Mouse (Mus musculus) gastrocnemius, adult 8-10 months (tissue): Measurements from ENCODE around the gene Pknox2. TPM values are rescaled to one million over a fixed set of nuclear protein-coding genes. Genes with fewer than 3 reads are reported as not detected.
A peak's percentile ranks its signal among the peaks of the same experiment; 100 is the strongest.

Source experiments
- DNase-seq, 2 experiments: peaks; one replicate each; pipeline ENCODE4 v3.0.0; 2022; ENCODE audit warnings: low spot score in 2 of 2
- total RNA-seq, 4 experiments: library from RNA; stranded (reverse); gene quantifications; 2 replicates each; pipeline ENCODE4 v1.2.4; 2022

Pknox2 gene
- 10 to 100 TPM; 31.7 to 55.3 (median 36.5) TPM for total RNA-seq

GRCm38 (mm10) chr9:37147359-37147685 lies at the start of gene Pknox2:
Gene Pknox2 (minus strand): TSS chr9:37147407.
- DNase-seq, result peak; percentile 58 to 78

- no peak for DNase-seq
Measured at GRCm38 (mm10) chr9:37188024-37188423, 40.8 kb upstream of the Pknox2 start.

GRCm38 (mm10) chr9:37187407-37187806 lies 40.2 kb upstream of the Pknox2 start:
- DNase-seq, result no peak

DNA sequence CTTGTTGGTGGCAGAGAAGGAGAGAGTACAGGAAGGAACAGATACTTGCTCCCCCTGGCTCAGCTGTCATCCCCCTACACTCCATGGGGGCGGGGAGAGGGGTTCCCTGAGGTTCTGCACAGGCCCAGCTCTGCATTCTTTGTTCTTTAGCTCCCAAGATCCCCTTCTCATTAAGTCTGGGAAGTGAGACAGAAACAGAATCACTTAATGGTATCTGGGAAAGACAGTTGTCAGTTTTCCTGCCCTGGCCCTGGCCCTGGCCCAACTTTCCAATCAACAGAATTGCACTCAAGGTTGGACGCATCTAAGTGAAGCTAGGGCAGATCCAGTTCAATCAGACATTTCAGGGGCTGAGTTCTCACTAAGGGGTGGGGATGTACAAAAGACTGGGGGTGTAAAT lies 36.0 kb upstream of the Pknox2 start:
- DNase-seq, result no peak

DNA sequence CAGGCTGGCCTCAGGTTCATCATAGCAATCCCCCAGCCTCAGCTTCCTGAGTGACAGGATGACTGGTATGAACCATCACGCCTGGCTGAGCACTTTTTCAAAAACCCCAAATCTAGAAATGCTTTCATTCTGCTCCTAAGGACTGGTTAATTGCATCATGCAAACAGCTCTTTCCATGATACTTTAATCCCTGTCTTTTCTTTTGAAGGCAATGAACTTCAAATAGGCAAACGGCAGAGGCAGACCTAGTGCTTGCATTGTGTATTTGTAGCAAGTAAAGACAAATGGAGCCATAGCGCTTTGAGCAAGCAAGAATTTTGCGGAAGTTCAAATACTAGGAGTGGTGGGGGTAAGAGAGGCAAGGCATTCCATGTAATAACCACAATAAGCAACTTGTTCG lies 34.4 kb upstream of the Pknox2 start:
- DNase-seq, result no peak

- no peak for DNase-seq
Measured at GRCm38 (mm10) chr9:37179596-37179995, 32.4 kb upstream of the Pknox2 start.

GRCm38 (mm10) chr9:37178911-37179310 lies 31.7 kb upstream of the Pknox2 start:
- no peak for DNase-seq

DNA sequence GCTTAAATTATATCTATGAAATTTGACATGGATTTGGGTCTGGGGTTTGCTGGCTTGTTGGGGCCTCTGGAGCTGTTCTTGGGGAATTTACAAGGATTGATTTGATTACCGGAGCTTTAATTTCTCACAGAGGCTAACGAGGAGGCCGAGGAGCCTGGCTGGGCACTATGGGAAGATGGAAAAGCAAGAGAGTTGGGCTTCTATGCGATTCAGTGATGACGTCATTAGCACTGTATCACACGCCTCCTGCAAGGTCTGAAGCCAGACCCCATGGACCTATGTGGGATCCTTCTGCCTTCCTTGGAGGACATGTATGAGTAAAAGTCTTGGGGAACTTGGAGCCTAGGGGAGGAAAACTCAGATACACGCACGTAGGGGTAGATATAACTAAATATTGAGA lies 30.3 kb upstream of the Pknox2 start:
- no peak for DNase-seq

GRCm38 (mm10) chr9:37177107-37177506 lies 29.9 kb upstream of the Pknox2 start:
- peak; percentile 13 to 26 for DNase-seq

GRCm38 (mm10) chr9:37176002-37176401 lies 28.8 kb upstream of the Pknox2 start:
- no peak for DNase-seq

- no peak for DNase-seq
Measured at GRCm38 (mm10) chr9:37173376-37173775, 26.2 kb upstream of the Pknox2 start.

- DNase-seq, result no peak
Measured at GRCm38 (mm10) chr9:37166899-37167298, 19.7 kb upstream of the Pknox2 start.

- DNase-seq, result no peak
Measured at GRCm38 (mm10) chr9:37160686-37161085, 13.5 kb upstream of the Pknox2 start.

DNA sequence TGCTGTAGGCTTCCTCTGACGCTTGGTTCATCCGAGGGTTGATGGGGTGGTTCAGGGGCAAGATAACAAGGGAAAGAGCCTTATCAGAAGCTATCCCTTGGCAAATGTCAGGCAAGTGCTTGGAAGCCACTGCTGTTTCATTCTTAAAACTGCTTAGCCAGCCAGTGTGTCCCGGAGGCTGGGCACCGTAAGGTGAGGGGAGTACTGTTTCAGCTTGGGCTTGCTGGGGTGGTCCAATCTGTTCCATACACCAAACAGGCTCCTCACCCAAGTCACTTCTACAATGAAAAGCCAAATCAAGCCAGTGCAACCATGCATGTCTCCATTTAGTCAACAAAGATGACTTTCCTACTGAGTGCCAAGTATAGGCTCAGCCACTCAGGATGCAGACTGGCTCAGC lies 679 bp upstream of the Pknox2 start:
- no peak for DNase-seq

GRCm38 (mm10) chr9:37146603-37147358 lies 426 bp downstream of the Pknox2 start:
- peak; percentile 46 to 66 for DNase-seq

DNA sequence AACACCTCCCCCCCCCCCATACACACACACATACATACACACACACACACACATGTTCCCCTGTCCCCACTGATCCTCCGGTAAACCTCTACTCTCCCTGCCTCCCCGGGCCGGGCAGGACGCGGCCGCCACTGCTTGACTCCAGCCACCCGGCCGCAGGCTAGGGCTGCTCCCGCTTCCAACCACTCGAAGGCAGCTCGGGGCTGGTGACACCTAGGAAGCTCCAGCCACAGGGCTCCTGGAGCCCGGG lies 929 bp downstream of the Pknox2 start:
- DNase-seq, result no peak

GRCm38 (mm10) chr9:37145616-37146352 lies 1.4 kb downstream of the Pknox2 start:
- no peak for DNase-seq

DNA sequence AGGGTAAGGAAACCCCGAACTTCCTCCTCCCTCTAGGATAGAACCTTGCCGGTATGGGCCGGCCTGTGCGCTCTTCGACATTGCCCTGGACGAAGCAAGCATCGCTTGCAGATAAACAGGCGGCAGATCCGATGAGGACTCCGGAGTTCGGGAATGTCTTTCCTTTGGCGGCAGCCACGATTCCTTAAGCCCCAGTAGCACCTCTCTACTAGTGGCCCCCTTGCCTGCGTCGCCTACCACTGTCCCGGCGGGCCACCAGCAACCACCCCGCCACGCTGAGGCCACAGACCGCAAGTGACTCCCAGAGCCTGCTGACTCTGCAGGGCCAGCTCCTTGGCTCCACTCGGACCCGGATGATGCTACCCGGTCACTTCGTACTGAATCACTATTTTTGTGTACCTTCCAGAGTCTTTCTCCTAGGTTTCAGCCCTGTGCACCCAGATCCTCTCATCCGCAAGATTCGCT lies 2.0 kb downstream of the Pknox2 start:
- peak in 1 of 2 experiments; percentile 57 for DNase-seq

DNA sequence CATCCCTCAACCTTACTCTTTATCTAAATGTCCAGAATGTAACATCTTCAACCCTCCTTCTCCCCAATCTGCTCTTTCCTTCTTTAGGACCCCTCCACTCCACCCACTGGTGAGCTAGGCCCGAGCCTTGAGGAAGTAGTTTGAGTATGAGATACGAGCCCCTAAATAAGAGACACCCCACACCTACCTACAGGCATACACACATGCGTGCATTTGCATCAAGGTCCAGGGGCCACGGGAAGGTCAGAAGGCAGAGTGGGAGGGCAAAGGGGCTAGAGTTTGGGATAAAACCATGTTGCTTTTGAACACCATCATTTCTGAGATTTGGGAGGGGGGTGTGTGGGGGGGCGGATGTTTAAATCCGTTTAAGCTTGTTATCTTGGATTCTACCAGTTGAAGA lies 2.5 kb downstream of the Pknox2 start:
- DNase-seq, result no peak

- no peak for DNase-seq
Measured at GRCm38 (mm10) chr9:37144251-37144650, 3.0 kb downstream of the Pknox2 start.

- no peak for DNase-seq
Measured at GRCm38 (mm10) chr9:37143046-37143931, 3.9 kb downstream of the Pknox2 start.

- no peak for DNase-seq
Measured at GRCm38 (mm10) chr9:37142107-37142506, 5.1 kb downstream of the Pknox2 start.
